Mouse (Mus musculus): ENCODE data around the gene Tuba1c.

DNA sequence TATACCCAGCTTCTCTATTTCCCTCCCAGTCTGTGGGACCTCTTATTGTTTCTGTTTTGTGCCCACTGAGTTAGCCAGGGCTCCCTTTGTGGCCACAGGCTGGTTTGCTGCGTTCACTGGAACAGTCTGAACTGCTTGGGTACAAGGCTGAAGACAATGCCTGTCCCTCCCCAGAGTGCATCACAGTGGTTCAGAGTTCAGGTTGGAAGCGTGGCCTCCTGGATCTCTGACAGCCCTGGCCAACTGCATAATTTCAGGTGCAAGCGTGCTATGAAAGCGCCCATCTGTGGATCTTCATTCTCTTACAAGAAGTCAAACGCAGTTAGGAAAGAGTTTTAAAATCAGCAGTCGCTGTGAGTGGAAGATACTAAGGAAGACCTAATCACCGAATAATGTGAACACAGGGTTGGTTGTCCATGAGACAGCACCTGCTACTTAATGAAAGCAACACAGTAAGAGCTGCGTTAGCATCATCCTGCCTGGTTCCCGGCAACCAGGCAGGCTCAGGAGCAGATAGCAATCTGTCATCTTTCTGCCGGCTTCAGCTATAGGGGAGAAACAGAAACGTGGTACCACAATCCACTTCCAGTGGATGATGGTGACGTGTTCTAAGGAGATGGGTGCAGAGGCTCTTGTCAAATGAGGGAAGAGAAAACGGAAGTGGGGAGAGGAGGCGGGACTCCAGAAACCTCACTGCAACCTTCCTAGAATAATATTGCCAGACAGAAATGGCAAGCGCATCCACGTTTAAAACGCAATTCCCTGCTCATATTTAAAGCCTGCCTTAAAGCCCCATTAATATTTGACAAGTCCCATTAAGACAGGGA is 37.4 kb upstream of the Tuba1c start:
- no peak for TF ChIP-seq CTCF (IDR thresholded peaks at IDR 0.05; ENCODE audit: control insufficient read depth, insufficient read depth, insufficient read length)
- no peak for TF ChIP-seq USF1 (IDR thresholded peaks at IDR 0.05; ENCODE audit: low read depth)

Data from C2C12 (cell line).